Mouse (Mus musculus) adipocyte (in vitro differentiated cells): ENCODE measurements around the gene Gm7697.
"Not testable (repeated sequence)": the region's sequence is repeated elsewhere in the genome, so short reads cannot be mapped to it uniquely, and the experiment has no call there.

Experiments
- DNase-seq: peaks from one replicate; pipeline ENCODE4 v3.0.0-alpha.2; 2016; ENCODE audit warnings: low spot score

Gene Gm7697

GRCm38 (mm10) chr8:69522876-69523275 lies at the start of gene Gm7697:
TSS of gene Gm7697 (minus strand) at chr8:69522976.
- DNase-seq = not testable (repeated sequence)

GRCm38 (mm10) chr8:69551249-69551648 lies 28.5 kb upstream of the Gm7697 start:
- DNase-seq = not testable (repeated sequence)

GRCm38 (mm10) chr8:69549556-69549955 lies 26.8 kb upstream of the Gm7697 start:
- peak; percentile 66 for DNase-seq

- not testable (repeated sequence) for DNase-seq
These were observed 25.3 kb upstream of the Gm7697 start for GRCm38 (mm10) chr8:69548114-69548513.

DNA sequence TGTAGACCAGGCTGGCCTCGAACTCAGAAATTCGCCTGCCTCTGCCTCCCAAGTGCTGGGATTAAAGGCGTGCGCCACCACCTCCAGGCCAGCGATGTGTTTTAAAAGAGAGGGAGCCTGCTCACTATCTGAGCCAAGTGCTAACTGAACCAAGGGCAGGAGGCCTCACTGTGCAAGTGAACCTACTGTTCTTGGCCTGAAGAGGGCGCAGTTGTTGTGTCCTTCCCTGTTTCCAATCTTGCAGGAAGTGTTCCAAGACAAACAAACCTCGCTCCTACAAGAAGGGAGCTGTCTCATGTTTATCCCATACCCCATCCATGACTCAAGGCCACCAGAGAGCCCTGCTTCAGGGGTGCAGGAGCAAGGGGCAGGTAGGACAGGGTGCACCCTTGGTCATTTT lies 24.4 kb upstream of the Gm7697 start:
- peak; percentile 13 for DNase-seq

DNA sequence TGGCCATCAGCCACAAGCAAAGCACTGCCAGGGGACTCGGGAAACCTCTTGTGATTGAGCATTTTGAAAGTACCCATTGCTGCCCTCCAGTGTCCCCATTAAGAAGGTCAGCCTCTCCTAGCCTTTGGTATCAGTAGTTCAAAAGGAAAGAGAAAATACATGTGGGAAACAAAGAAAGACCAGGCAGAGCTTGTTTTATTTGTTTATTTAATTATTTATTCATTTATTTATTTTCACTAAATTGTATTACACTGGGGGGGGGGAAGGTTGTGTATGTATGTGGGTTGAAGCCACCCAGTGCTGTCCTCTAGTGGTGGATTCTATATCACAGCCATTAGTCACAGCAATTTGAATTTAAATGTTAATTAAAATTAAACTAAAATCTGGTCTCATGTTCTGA lies 22.2 kb upstream of the Gm7697 start:
- peak; percentile 16 for DNase-seq

GRCm38 (mm10) chr8:69544511-69544910 lies 21.7 kb upstream of the Gm7697 start:
- DNase-seq = not testable (repeated sequence)

DNA sequence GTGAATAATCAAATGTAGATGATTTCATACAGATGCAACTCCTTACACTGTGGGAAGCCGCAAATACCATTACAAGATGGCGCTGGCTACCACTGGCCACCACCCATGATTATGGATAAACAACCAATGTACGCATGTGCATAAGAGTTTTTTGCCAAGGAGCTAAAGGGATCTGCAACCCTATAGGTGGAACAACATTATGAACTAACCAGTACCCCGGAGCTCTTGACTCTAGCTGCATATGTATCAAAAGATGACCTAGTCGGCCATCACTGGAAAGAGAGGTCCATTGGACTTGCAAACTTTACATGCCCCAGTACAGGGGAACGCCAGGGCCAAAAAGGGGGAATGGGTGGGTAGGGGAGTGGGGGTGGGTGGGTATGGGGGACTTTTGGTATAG lies 21.2 kb upstream of the Gm7697 start:
- not testable (repeated sequence) for DNase-seq

DNA sequence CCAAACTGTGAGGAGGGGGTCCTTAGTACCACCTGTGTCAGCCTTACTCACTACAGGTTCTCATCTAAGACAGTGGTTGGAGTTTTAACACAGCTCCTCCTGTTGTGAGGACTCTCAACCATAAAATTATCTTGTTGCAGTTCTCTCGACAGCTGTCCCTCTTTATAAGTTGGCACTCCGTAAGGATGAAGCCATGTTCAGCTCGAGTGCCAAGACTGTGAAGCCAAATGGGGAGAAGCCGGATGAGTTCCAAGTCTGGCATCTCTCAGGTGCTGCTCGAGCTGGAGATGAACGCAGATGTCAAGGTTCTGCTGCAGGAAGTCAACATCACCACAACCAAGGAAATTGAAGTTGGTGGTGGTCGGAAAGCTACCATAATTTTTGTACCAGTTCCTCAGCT lies 18.0 kb upstream of the Gm7697 start:
- DNase-seq = not testable (repeated sequence)

GRCm38 (mm10) chr8:69540331-69540730 lies 17.6 kb upstream of the Gm7697 start:
- not testable (repeated sequence) for DNase-seq

GRCm38 (mm10) chr8:69474946-69475345 lies 47.8 kb downstream of the Gm7697 start:
- not testable (repeated sequence) for DNase-seq

DNA sequence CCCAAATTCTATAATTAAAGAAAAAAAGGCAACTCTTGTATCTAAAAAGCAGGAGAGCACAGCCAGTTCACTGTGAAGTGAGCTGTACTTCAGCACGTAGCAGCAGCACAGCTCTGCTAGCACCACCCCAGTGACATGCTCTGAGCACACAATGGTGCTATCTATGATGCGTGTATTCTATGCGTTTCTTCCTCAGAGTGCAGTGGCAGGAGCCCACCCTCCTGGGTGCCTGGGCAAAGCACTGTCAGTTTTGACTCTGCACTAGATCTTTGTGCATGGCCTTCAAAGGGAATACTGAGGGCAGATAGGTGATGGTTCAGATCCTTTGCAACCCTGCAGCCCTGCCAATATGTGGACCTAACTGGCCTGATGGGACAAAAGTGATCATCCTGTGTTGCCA lies 69.3 kb downstream of the Gm7697 start, which contains the start of gene Gm9495:
Gene Gm9495 (minus strand): TSS at position 101 of the 400 bp plus-strand sequence.
- DNase-seq = not testable (repeated sequence)
